Mouse (Mus musculus) embryonic stem cell, embryonic (primary cell): ENCODE data around the gene Slc1a4.

Experiments used
- CTCF ChIA-PET, 4 experiments: fragments of 300-600 bp in 2 of 4; fragments of 350-600 bp in 2 of 4; sonication (Branson Sonifier 250); formaldehyde crosslinking; loops; one replicate each; lab custom pipeline; 2022; ENCODE audit warnings: inconsistent platforms in 2 of 4; lab: Charles Lee
- POLR2A ChIA-PET, 4 experiments: fragments of 300-600 bp in 2 of 4; fragments of 350-600 bp in 2 of 4; sonication (Branson Sonifier 250); formaldehyde crosslinking; loops; one replicate each; lab custom pipeline; 2022; ENCODE audit warnings: antibody characterized with exemption in 4 of 4, inconsistent platforms in 1 of 4; lab: Charles Lee

Slc1a4 gene

GRCm38 (mm10) chr11:20332561-20333514 is at the start of gene Slc1a4:
Gene Slc1a4, minus strand, starts transcription at chr11:20332713.
- ChIA-PET CTCF (interaction anchor here (0.5 to 2.6 kb wide), 31 partner anchors 10 to 585 kb away, joined by 3 to 12 read pairs (median 4); partner anchors contain the start of genes Cep68 (in 2 of the 4) and Rab1a (in 1 of the 4)), POLR2A (interaction anchor here (0.6 to 7.0 kb wide), 163 partner anchors 9 to 931 kb away, joined by 3 to 190 read pairs (median 5); partner anchors contain the start of genes Aftph (in 3 of the 4), Cep68 (in 3 of the 4), Rab1a (in 3 of the 4) and Actr2 (in 2 of the 4))

- CTCF ChIA-PET: no interaction called here
These were observed 47.6 kb upstream of the Slc1a4 start for GRCm38 (mm10) chr11:20380106-20380505.

GRCm38 (mm10) chr11:20376642-20377041 is 44.1 kb upstream of the Slc1a4 start:
- CTCF ChIA-PET: interaction anchor here in 1 of 4 experiments (0.6 kb wide), 1 partner anchor 329 kb away, joined by 3 read pairs; no protein-coding TSS in a partner anchor
- POLR2A ChIA-PET: interaction anchor here (0.5 to 2.1 kb wide), 6 partner anchors 11 to 134 kb away, joined by 3 to 10 read pairs (median 4); partner anchors contain the start of gene Slc1a4 (in 2 of the 4)

More at GRCm38 (mm10) chr11:20380106-20380505, 47.6 kb upstream of the Slc1a4 start:
- POLR2A ChIA-PET: interaction anchor here in 1 of 4 experiments (1.4 kb wide), 1 partner anchor 13 kb away, joined by 3 read pairs; no protein-coding TSS in a partner anchor

GRCm38 (mm10) chr11:20372616-20373211 is 40.2 kb upstream of the Slc1a4 start:
- POLR2A ChIA-PET: interaction anchor here in 2 of 4 experiments (0.7 to 4.1 kb wide), 6 partner anchors 8 to 662 kb away, joined by 3 to 24 read pairs (median 4); partner anchors contain the start of gene Slc1a4 (in 2 of the 2)

GRCm38 (mm10) chr11:20370486-20370885 is 38.0 kb upstream of the Slc1a4 start:
- CTCF ChIA-PET: no interaction called here
- POLR2A ChIA-PET: interaction anchor here in 1 of 4 experiments (1.7 kb wide), 1 partner anchor 50 kb away, joined by 3 read pairs; no protein-coding TSS in a partner anchor

More at GRCm38 (mm10) chr11:20372616-20373211, 40.2 kb upstream of the Slc1a4 start:
- CTCF ChIA-PET: interaction anchor here in 1 of 4 experiments (0.6 kb wide), 1 partner anchor 494 kb away, joined by 3 read pairs; no protein-coding TSS in a partner anchor

GRCm38 (mm10) chr11:20366456-20366855 is 33.9 kb upstream of the Slc1a4 start:
- CTCF ChIA-PET: no interaction called here
- POLR2A ChIA-PET: interaction anchor here in 2 of 4 experiments (0.6 to 3.0 kb wide), 5 partner anchors 14 to 34 kb away, joined by 3 to 11 read pairs (median 3); partner anchors contain the start of gene Slc1a4 (in 2 of the 2)

GRCm38 (mm10) chr11:20361354-20361753 is 28.8 kb upstream of the Slc1a4 start:
- ChIA-PET CTCF (interaction anchor here in 3 of 4 experiments (0.6 to 0.9 kb wide), 4 partner anchors 28 to 777 kb away, joined by 3 to 7 read pairs (median 5); no protein-coding TSS in a partner anchor), POLR2A (interaction anchor here in 3 of 4 experiments (0.7 to 3.9 kb wide), 8 partner anchors 12 to 111 kb away, joined by 3 to 41 read pairs (median 6); partner anchors contain the start of gene Slc1a4 (in 3 of the 3))

GRCm38 (mm10) chr11:20357684-20358447 is 25.4 kb upstream of the Slc1a4 start:
- CTCF ChIA-PET: interaction anchor here in 1 of 4 experiments (0.6 kb wide), 1 partner anchor 537 kb away, joined by 3 read pairs; no protein-coding TSS in a partner anchor

GRCm38 (mm10) chr11:20348466-20348865 is 16.0 kb upstream of the Slc1a4 start:
- POLR2A ChIA-PET: interaction anchor here in 3 of 4 experiments (0.7 to 8.8 kb wide), 4 partner anchors 13 to 876 kb away, joined by 3 to 93 read pairs (median 40); partner anchors contain the start of gene Slc1a4 (in 2 of the 3)
- CTCF ChIA-PET: no interaction called here

More at GRCm38 (mm10) chr11:20357684-20358447, 25.4 kb upstream of the Slc1a4 start:
- POLR2A ChIA-PET: interaction anchor here in 3 of 4 experiments (0.6 to 4.2 kb wide), 8 partner anchors 13 to 78 kb away, joined by 3 to 47 read pairs (median 4); partner anchors contain the start of gene Slc1a4 (in 3 of the 3)

- ChIA-PET CTCF (no interaction called here), POLR2A (interaction anchor here in 2 of 4 experiments (1.0 to 8.8 kb wide), 3 partner anchors 15 to 358 kb away, joined by 3 to 93 read pairs (median 73); partner anchors contain the start of gene Slc1a4 (in 2 of the 2))
These were observed 15.0 kb upstream of the Slc1a4 start for GRCm38 (mm10) chr11:20347548-20347947.

GRCm38 (mm10) chr11:20346369-20346768 is 13.9 kb upstream of the Slc1a4 start:
- ChIA-PET CTCF (interaction anchor here in 2 of 4 experiments (0.9 to 2.2 kb wide), 2 partner anchors 13 kb away, joined by 3 to 5 read pairs; partner anchors contain the start of gene Slc1a4 (in 1 of the 2)), POLR2A (interaction anchor here in 3 of 4 experiments (0.6 to 8.8 kb wide), 4 partner anchors 14 to 577 kb away, joined by 3 to 93 read pairs (median 40); partner anchors contain the start of gene Slc1a4 (in 2 of the 3))

- POLR2A ChIA-PET: interaction anchor here in 3 of 4 experiments (0.5 to 8.8 kb wide), 7 partner anchors 11 to 358 kb away, joined by 3 to 93 read pairs (median 5); partner anchors contain the start of gene Slc1a4 (in 3 of the 3)
These were observed 11.4 kb upstream of the Slc1a4 start for GRCm38 (mm10) chr11:20343952-20344351.

GRCm38 (mm10) chr11:20341598-20341997 is 9.1 kb upstream of the Slc1a4 start:
- ChIA-PET CTCF (interaction anchor here in 2 of 4 experiments (0.6 kb wide), 3 partner anchors 38 to 274 kb away, joined by 3 to 8 read pairs (median 4); no protein-coding TSS in a partner anchor), POLR2A (interaction anchor here in 3 of 4 experiments (0.5 to 8.8 kb wide), 6 partner anchors 9 to 20 kb away, joined by 3 to 93 read pairs (median 6); partner anchors contain the start of gene Slc1a4 (in 3 of the 3))

More at GRCm38 (mm10) chr11:20343952-20344351, 11.4 kb upstream of the Slc1a4 start:
- CTCF ChIA-PET: interaction anchor here in 1 of 4 experiments (0.7 to 1.2 kb wide), 2 partner anchors 10 to 39 kb away, joined by 3 read pairs; no protein-coding TSS in a partner anchor

GRCm38 (mm10) chr11:20338703-20339102 is 6.2 kb upstream of the Slc1a4 start:
- ChIA-PET CTCF (interaction anchor here in 1 of 4 experiments (0.6 kb wide), 1 partner anchor 512 kb away, joined by 3 read pairs; no protein-coding TSS in a partner anchor), POLR2A (interaction anchor here in 2 of 4 experiments (0.6 to 1.5 kb wide), 5 partner anchors 8 to 89 kb away, joined by 3 to 4 read pairs (median 3); no protein-coding TSS in a partner anchor)

- CTCF ChIA-PET: interaction anchor here in 2 of 4 experiments (0.5 to 2.6 kb wide), 5 partner anchors 9 to 85 kb away, joined by 3 to 12 read pairs (median 9); partner anchors contain the start of gene Cep68 (in 1 of the 2)
- POLR2A ChIA-PET: interaction anchor here (0.5 to 7.0 kb wide), 27 partner anchors 11 to 486 kb away, joined by 3 to 190 read pairs (median 20); partner anchors contain the start of genes Actr2 (in 1 of the 4) and Cep68 (in 1 of the 4)
These were observed 1.8 kb upstream of the Slc1a4 start for GRCm38 (mm10) chr11:20334301-20334700.
